Mouse (Mus musculus) hindbrain, embryonic 13.5 days (tissue): ENCODE data around the gene H3f3b. TPM values are rescaled to one million over a fixed set of nuclear protein-coding genes. Genes with fewer than 3 reads are reported as not detected.
"Not testable (repeated sequence)": the region's sequence is repeated elsewhere in the genome, so short reads cannot be mapped to it uniquely, and the experiment has no call there.

Experiments
- ATAC-seq: fragments of 200-750 bp; cut with Nextera tagmentation; 2 replicates; pipeline ENCODE4 v1.8.0; 2017; ENCODE audit warnings: moderate TSS enrichment; ENCODE audit not compliant: low FRiP score
- H3K27ac ChIP-seq: fragments of 300-500 bp; sonication (generic); 2 replicates; pipeline ENCODE4 v1.5.1; 2015; ENCODE audit warnings: inconsistent platforms, mild to moderate bottlenecking, moderate library complexity
- H3K27me3 ChIP-seq: fragments of 300-500 bp; sonication (generic); 2 replicates; pipeline ENCODE4 v1.6.1; 2015; ENCODE audit warnings: mild to moderate bottlenecking, inconsistent platforms
- H3K36me3 ChIP-seq: fragments of 300-500 bp; sonication (generic); 2 replicates; pipeline ENCODE4 v1.6.1; 2015; ENCODE audit warnings: mild to moderate bottlenecking, inconsistent platforms
- H3K4me1 ChIP-seq: fragments of 300-500 bp; sonication (generic); replicated peaks from 2 replicates; pipeline ENCODE4 v1.6.1; 2015; ENCODE audit warnings: inconsistent platforms
- H3K4me2 ChIP-seq: fragments of 300-500 bp; sonication (generic); 2 replicates; pipeline ENCODE4 v1.6.1; 2015; ENCODE audit warnings: inconsistent platforms, mild to moderate bottlenecking, moderate library complexity
- H3K4me3 ChIP-seq: fragments of 300-500 bp; sonication (generic); 2 replicates; pipeline ENCODE4 v1.5.1; 2015; ENCODE audit warnings: mild to moderate bottlenecking, inconsistent platforms
- H3K9ac ChIP-seq: fragments of 300-500 bp; sonication (generic); 2 replicates; pipeline ENCODE4 v1.6.1; 2015; ENCODE audit warnings: mild to moderate bottlenecking, inconsistent platforms
- H3K9me3 ChIP-seq: fragments of 300-500 bp; sonication (generic); 2 replicates; pipeline ENCODE4 v1.6.1; 2016; ENCODE audit warnings: inconsistent platforms
- WGBS: fragments of 180-500 bp; shearing (Covaris S2); methylation state at CpG from one replicate; pipeline ENCODE4 v1.1.7; 2015; 5-methylcytosine and 5-hydroxymethylcytosine counted together
- polyA plus RNA-seq: library from polyadenylated mRNA; unstranded; fragments of >200 nt; fragmentation: Nextera tagmentation; extraction: Ambion mirVana; gene quantifications from 2 replicates; pipeline ENCODE4 v1.2.1, GENCODE M21; 2015

H3f3b gene
- polyA plus RNA-seq, 1 experiment from 2014 or later, result 2,444 TPM

DNA sequence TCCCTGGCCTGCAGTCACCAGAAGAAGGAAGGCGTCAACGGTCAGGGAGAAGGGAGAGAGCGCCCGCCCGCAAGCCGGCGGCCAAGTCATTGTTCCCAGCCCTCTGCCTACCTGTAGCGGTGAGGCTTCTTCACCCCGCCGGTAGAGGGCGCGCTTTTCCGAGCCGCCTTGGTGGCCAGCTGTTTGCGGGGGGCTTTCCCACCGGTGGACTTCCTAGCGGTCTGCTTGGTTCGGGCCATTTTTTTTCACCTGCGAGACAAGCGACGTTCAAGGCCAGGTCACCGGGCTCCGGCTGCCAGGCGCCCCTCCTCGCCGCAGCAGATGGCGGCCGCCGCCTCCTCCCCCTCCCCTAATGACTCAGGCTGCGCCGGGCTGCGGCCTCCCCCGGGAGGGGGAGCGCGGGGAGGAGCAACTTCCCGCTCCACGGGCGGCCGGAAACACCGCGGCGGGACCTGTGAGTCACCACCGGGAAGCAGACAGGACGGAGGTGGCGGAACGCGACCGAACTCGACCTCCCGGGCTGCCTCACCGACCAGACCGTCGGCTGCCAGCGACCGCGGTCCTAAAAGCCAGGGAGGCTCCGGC is 3.9 kb downstream of the H3f3b start:
- Histone ChIP-seq H3K4me3 (peak overlapping the region; percentile 96), H3K36me3 (peaks cover 21% of the 10 kb centered on the region), H3K9me3 (no peaks in the 10 kb centered on the region), H3K4me1 (peaks cover 22% of the 10 kb centered on the region), H3K27me3 (no peaks in the 10 kb centered on the region), H3K27ac (peak overlapping the region; percentile 100), H3K9ac (peak overlapping the region; percentile 100), H3K4me2 (peak overlapping the region; percentile 86)
- WGBS, result under 1% methylated on average over 55 of the region's 57 CpGs
- peak; percentile 71 for ATAC-seq

DNA sequence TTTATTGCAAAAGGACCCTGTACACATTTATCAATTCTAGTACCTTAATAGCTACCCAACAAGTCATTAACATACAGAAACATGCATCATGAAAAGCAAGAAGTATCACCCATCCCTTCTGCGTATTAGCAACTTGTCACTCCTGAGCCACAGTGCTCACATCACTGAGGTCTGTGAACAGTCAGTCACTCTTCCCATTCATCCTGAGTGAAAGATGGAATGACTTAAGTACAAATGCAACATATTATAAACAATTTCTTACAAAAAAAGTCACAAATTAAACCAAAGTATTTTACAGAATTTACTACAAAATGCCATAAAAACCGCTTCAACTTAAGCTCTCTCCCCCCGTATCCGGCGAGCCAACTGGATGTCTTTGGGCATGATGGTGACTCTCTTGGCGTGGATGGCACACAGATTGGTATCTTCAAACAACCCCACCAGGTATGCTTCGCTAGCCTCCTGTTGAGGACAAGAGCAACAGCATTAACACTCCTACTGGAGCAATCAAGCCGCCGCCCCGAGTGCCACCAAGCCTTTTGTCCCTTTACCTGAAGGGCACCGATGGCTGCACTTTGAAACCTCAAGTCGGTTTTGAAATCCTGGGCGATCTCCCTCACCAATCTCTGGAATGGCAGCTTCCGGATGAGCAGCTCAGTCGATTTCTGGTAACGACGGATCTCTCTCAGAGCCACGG is 4.5 kb downstream of the H3f3b start:
- 8% methylated on average over 18 of the region's 18 CpGs for WGBS
- H3K4me3 ChIP-seq, result peak overlapping the region; percentile 96
- not testable (repeated sequence) for H3K27me3 ChIP-seq, ATAC-seq, H3K9me3 ChIP-seq
- H3K4me1 ChIP-seq, result peaks cover 22% of the 10 kb centered on the region
- H3K27ac ChIP-seq, result peak overlapping the region; percentile 100
- peaks cover 21% of the 10 kb centered on the region for H3K36me3 ChIP-seq
- peak overlapping the region; percentile 86 for H3K4me2 ChIP-seq
- H3K9ac ChIP-seq, result peak overlapping the region; percentile 100

DNA sequence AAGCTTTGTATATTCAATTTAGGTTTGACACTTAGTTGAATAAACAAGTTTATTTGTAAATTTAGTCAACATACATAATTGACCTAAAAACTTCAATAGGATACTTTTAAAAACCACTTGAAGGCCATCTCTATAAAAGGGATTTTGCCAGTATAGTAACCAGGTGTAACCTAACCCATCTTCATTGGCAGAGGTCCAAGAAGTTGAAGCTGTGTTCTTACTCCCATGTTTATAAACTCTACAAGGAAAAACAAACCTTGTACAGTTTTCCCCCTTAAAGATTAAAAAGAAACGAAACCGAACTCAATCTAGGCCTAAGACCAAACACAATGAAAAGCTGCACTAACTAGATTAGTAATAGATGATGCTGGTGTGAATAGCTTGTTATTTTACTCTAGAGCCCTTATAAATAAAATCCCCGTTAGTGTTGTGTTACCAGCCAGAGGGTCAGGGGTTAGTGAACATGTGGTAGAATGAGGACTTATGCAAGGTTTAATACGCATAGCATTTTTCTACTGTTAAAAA is 5.4 kb downstream of the H3f3b start:
- peaks cover 21% of the 10 kb centered on the region for H3K36me3 ChIP-seq
- ATAC-seq, result no peak
- H3K4me2 ChIP-seq, result peak overlapping the region; percentile 86
- H3K9ac ChIP-seq, result peak overlapping the region; percentile 70
- H3K27me3 ChIP-seq, result no peaks in the 10 kb centered on the region
- H3K27ac ChIP-seq, result no peak overlapping the region
- peaks cover 22% of the 10 kb centered on the region for H3K4me1 ChIP-seq
- H3K4me3 ChIP-seq, result peak overlapping the region; percentile 96
- 71% methylated on average over 4 of the region's 4 CpGs for WGBS
- no peaks in the 10 kb centered on the region for H3K9me3 ChIP-seq

DNA sequence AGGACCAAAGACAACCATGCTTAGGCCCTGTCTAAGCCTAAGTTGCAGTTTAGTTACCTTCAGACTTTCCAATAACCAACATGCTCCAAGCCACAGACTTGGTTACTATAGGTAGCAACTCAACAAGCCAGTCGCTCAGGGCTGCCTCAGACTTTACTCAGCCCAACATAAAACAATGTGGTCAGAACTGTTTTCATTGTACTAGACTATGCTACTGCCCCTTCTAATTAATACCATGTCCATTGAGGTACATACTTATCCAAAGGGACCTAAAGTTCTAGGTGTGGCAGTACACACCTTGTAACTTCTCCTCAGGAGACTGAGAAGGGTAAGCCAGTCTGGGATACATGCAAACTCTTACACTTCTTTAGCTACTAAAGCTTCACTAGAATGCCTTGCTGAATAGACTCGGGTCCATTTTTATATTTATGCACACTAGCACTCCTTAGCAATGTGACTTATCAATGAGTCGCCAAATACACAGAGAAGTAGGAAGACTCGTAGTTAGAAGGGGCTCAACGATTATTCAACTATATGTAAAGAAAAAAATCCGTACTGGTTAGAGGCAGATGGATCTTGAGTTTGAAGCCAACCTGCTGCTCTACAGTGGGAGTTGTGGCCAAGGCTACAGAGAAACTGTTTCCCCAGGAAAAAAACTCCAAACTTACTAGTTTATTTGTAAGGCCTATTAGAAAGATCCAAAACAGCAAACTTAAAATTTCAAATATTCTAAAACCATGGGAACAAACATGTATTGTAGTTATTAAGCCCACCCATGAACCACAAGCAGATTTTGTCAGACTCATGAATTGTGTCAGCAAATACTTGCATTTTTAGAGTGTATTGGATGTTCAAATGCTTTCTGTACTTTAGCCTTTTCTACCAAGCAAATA is 6.2 kb downstream of the H3f3b start:
- H3K27me3 ChIP-seq, result no peaks in the 10 kb centered on the region
- H3K36me3 ChIP-seq, result peaks cover 21% of the 10 kb centered on the region
- H3K4me3 ChIP-seq, result peak overlapping the region; percentile 96
- H3K9ac ChIP-seq, result peak overlapping the region; percentile 43
- 84% methylated on average over 6 of the region's 6 CpGs for WGBS
- H3K4me1 ChIP-seq, result peaks cover 22% of the 10 kb centered on the region
- 0 out of 2 replicates have a peak overlapping the region, but pooled peaks have one; percentile 8 for H3K27ac ChIP-seq
- no peaks in the 10 kb centered on the region for H3K9me3 ChIP-seq
- H3K4me2 ChIP-seq, result peak overlapping the region; percentile 86
- no peak for ATAC-seq

DNA sequence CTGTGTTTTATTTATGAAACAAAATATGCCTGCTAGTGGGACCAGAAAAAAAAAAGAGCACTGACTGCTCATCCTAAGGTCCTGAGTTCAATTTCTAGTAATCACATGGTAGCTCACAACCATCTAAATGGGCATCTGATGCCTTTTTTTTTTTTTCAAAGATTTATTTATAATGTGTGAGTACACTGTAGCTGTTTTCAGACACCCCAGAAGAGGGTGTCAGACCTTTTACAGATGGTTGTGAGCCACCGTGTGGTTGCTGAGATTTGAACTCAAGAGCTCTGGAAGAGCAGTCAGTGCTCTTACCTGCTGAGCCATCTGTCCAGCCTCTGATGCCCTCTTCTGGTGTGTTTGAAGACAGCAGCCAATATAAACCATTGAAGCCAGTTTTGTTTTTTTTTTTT is 7.2 kb downstream of the H3f3b start:
- peaks cover 22% of the 10 kb centered on the region for H3K4me1 ChIP-seq
- no peak for ATAC-seq
- H3K4me2 ChIP-seq, result no peak overlapping the region
- H3K27me3 ChIP-seq, result no peaks in the 10 kb centered on the region
- H3K9ac ChIP-seq, result no peak overlapping the region
- peak overlapping the region; percentile 44; the same call in 1 of the 2 replicates for H3K27ac ChIP-seq
- H3K36me3 ChIP-seq, result peaks cover 21% of the 10 kb centered on the region
- no peak overlapping the region for H3K4me3 ChIP-seq
- WGBS, result 47% methylated on average over 1 of the region's 1 CpGs
- H3K9me3 ChIP-seq, result no peaks in the 10 kb centered on the region

DNA sequence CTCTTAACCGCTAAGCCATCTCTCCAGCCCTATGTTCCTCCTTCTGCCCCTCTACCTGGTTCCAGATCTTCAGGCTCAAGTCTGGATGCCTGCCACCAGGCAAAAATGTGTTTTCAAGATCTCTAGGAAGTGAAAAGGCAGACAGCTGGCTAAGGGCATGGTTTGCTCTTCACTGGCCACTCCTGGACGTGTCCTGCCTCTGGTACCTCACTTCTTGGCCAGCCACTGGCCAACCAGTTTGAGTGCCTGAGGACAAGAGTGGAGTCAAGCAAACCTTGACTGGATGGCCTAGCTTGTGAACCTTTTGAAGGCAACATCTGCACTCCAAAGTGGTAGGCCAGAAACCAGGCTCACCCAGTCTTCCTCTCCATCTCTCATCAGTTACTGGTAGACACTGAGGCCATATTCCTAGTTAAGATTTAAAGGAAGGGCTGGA is 7.8 kb downstream of the H3f3b start:
- H3K36me3 ChIP-seq, result peaks cover 21% of the 10 kb centered on the region
- H3K4me1 ChIP-seq, result peaks cover 22% of the 10 kb centered on the region
- H3K9me3 ChIP-seq, result no peaks in the 10 kb centered on the region
- H3K27me3 ChIP-seq, result no peaks in the 10 kb centered on the region
- H3K27ac ChIP-seq, result peak overlapping the region; percentile 44; the same call in 1 of the 2 replicates
- no peak for ATAC-seq
- 94% methylated on average over 2 of the region's 2 CpGs for WGBS
- H3K4me2 ChIP-seq, result no peak overlapping the region
- no peak overlapping the region for H3K9ac ChIP-seq
- H3K4me3 ChIP-seq, result no peak overlapping the region

DNA sequence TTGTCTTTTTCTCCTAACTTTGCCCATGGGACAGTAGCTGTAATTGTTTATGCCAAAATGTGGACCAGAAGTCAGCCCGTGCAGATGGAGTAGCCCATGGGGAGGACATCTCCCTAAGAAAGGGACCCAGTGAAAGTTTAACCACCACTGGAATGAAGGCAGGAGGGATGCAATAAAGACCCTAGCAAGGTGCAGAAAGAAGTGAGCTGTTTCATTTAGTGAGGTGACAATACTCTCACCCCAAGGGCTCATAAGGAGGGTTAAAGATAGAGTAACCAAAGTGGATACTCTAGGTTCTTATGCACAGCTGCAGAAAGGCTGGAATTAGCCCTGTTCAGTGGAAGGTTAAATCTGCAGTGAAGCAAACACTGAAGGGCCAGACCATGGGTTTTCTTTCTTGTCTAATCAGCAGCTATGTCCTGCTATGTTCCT is 8.4 kb downstream of the H3f3b start:
- H3K36me3 ChIP-seq, result peaks cover 21% of the 10 kb centered on the region
- no peaks in the 10 kb centered on the region for H3K27me3 ChIP-seq
- no peaks in the 10 kb centered on the region for H3K9me3 ChIP-seq
- H3K27ac ChIP-seq, result no peak overlapping the region
- 32% methylated on average over 1 of the region's 1 CpGs for WGBS
- H3K4me3 ChIP-seq, result no peak overlapping the region
- peaks cover 26% of the 10 kb centered on the region for H3K4me1 ChIP-seq
- ATAC-seq, result no peak
- H3K9ac ChIP-seq, result no peak overlapping the region
- H3K4me2 ChIP-seq, result no peak overlapping the region

DNA sequence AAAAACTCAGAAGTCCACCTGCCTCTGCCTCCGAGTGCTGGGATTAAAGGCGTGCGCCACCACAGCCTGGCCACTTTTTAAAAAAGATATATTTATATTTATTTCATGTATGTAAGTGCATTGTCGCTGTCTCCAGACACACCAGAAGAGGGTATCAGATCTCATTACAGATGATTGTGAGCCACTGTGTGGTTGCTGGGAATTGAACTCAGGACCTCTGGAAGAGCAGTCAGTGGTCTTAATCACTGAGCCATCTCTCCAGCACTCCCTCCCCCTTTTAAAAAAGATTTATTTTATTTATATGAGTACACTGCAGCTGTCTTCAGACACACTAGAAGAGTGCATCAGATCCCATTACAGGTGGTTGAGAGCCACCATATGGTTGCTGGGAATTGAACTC is 8.9 kb downstream of the H3f3b start:
- H3K9ac ChIP-seq, H3K27ac ChIP-seq, H3K4me2 ChIP-seq, H3K27me3 ChIP-seq, H3K4me3 ChIP-seq, ATAC-seq, H3K9me3 ChIP-seq: not testable (repeated sequence)
- Histone ChIP-seq H3K36me3 (peaks cover 21% of the 10 kb centered on the region), H3K4me1 (peaks cover 26% of the 10 kb centered on the region)
- WGBS, result 97% methylated on average over 4 of the region's 4 CpGs

DNA sequence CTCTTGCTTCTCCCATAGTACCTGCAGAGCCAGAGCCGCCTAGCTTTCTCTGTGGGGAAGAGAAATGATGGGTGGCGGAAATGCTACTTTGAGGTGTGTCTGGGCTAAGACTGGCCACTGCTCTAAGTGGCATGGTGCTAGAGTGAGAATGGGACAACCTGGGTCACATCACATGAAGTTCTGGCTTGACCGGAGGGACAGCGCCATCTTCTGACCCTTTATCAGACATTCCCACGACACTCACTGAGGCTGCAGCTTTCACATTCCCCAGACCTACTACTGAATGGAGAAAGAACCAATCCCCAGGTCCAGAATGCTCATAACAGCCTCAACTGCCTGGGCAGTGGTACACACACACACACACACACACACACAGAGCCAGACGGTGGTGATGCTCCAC is 9.7 kb downstream of the H3f3b start:
- Histone ChIP-seq H3K9me3 (no peaks in the 10 kb centered on the region), H3K4me2 (no peak overlapping the region), H3K4me3 (no peak overlapping the region), H3K9ac (no peak overlapping the region), H3K4me1 (peaks cover 26% of the 10 kb centered on the region), H3K27ac (no peak overlapping the region), H3K27me3 (0 out of 2 replicates have a peak, but pooled peaks cover 2% of the 10 kb centered on the region), H3K36me3 (peaks cover 21% of the 10 kb centered on the region)
- 33% methylated on average over 6 of the region's 6 CpGs for WGBS
- ATAC-seq, result no peak

DNA sequence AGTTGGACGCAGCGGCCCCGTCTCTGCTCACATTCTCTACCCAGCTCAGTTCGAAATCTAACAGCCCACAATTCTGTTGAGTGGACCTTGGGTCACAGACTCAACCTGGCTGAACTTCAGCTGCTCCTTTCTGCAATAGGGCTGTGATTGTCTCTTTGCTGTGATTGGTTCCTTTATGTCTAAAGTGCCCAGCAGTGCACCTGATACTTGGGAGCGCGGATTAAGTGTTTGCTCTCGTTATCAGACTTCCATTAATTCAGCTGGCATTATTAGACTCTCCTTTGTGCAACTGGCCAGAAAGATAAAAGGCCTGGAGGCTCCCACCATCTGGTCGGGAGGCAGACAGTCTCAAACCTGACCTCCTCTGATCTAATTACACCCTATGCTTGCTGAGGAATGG is 12.9 kb downstream of the H3f3b start:
- H3K4me1 ChIP-seq, result peaks cover 26% of the 10 kb centered on the region
- H3K4me3 ChIP-seq, result no peak overlapping the region
- no peaks in the 10 kb centered on the region for H3K9me3 ChIP-seq
- no peak overlapping the region for H3K4me2 ChIP-seq
- no peak overlapping the region for H3K9ac ChIP-seq
- no peaks in the 10 kb centered on the region for H3K36me3 ChIP-seq
- 0 out of 2 replicates have a peak, but pooled peaks cover 7% of the 10 kb centered on the region for H3K27me3 ChIP-seq
- no peak overlapping the region for H3K27ac ChIP-seq
- 68% methylated on average over 8 of the region's 8 CpGs for WGBS
- ATAC-seq, result no peak

DNA sequence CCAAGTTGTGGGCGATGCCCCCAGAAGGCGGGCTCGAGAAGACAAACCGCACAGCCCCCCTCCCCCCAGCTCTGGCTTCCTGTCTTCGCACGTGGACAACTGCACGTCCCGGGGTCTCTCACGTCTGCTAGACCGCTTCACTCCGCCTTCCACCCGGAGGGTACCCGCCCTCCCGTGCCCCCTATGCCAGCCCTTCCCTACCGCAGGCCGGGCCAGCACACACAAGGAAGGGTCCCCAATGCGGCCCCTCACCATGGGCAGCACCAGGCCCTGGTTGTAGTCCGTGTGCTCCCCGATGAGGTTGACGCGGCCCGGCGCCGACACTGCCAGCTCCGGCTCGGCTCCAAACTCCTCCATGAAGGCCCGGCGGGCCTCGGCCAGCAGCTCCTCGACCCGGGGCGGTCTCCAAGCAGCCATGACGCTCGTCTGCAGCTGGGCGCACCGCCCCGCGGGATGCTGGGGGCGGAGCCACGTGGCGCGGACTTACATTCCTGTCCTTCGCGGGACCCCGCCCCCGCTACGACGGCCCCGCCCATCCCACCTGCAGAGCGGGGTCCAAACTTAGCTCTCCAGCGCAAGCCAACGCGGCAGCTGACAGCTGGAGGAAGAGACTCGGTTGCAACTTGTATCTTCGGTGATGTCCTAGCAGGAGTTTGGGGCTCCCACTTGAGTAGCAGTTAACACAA is 15.4 kb downstream of the H3f3b start, which contains the start of gene Galk1:
Gene Galk1 (minus strand): TSS at position 458 of the 686 bp plus-strand sequence.
- peak within 1 kb of the TSS; percentile 80 for H3K9ac ChIP-seq
- 0 out of 2 replicates have a peak, but pooled peaks cover 3% of the 10 kb centered on the region for H3K36me3 ChIP-seq
- H3K4me2 ChIP-seq, result peak within 1 kb of the TSS; percentile 84
- no peaks in the 10 kb centered on the region for H3K9me3 ChIP-seq
- H3K27me3 ChIP-seq, result 0 out of 2 replicates have a peak, but pooled peaks cover 7% of the 10 kb centered on the region
- peaks cover 31% of the 10 kb centered on the region for H3K4me1 ChIP-seq
- ATAC-seq, result peak; percentile 85
- under 1% methylated on average over 55 of the region's 55 CpGs for WGBS
- H3K4me3 ChIP-seq, result peak within 1 kb of the TSS; percentile 61
- peak within 1 kb of the TSS; percentile 78 for H3K27ac ChIP-seq
